Mouse (Mus musculus): ENCODE results near the gene Vwa5b2. TPM values are rescaled to one million over a fixed set of nuclear protein-coding genes. Genes with fewer than 3 reads are reported as not detected.
A peak's percentile ranks its signal among the peaks of the same experiment; 100 is the strongest.

The Vwa5b2 gene
- total and polyA plus RNA-seq, 2 experiments from 2014 or later, result 36.4 to 65.7 TPM

DNA sequence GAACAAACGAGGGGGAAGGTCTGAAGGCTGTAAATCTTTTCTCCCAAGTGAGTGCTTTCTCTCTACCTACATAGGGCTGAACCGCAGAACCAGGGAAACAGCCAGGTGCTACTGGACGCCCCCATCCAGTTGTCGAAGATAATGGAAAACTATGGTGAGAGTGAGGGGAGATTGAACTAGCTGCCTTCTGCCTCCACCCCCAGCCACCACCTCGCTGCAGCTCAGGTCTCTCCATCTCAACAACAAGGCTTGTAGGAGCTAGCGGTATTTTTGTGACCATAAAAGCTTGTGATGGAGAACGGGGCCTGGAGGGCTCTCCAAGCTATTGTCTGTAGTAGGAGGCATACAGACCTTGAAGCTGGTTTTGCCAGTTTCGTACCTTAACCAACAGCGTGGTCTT lies 40.1 kb upstream of the Vwa5b2 start:
- no peak overlapping the region for H3K27ac ChIP-seq (ENCODE audit: low read depth, low read length)
- H3K4me2 ChIP-seq (ENCODE audit: low read depth, low read length, poor library complexity, severe bottlenecking), result peak overlapping the region; percentile 93
- no peak for ATAC-seq (ENCODE audit: low FRiP score)
- H3K4me3 ChIP-seq (ENCODE audit: low read depth, low read length), result peak overlapping the region; percentile 72
- H3K36me3 ChIP-seq (ENCODE audit: insufficient read depth, low read length), result peaks cover 52% of the 10 kb centered on the region
- H3K9me3 ChIP-seq (ENCODE audit: low read length), result no peaks in the 10 kb centered on the region
- no peak for DNase-seq (ENCODE audit: low spot score)
- peaks cover 4% of the 10 kb centered on the region for H3K4me1 ChIP-seq (ENCODE audit: insufficient read depth, low read length)
- no peak for TF ChIP-seq CTCF (IDR thresholded peaks at IDR 0.05)
- H3K27me3 ChIP-seq (ENCODE audit: insufficient read depth, low read length), result no peaks in the 10 kb centered on the region
- 54% methylated on average over 9 of the region's 9 CpGs for WGBS
- peak overlapping the region; percentile 79 for H3K9ac ChIP-seq (replicated peaks; ENCODE audit: low read length, poor library complexity, severe bottlenecking)

DNA sequence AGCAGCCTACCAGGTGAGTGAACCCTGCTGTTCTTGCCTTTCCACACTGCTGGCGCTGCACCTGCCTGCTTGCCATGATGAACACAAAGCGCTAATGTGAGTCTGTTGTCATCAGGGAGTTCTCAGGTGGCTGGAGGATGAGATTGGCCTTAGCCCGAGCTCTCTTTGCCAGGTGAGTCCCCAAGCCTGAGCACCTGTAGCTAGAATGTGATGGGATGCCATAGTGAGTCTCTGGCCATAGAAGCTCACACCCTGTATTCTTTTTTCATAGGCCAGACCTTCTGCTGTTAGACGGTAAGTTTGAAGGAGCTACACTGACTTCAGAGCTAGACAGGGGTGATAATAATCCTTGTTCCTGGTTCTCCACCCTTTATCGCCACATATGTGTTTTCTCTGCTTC lies 37.6 kb upstream of the Vwa5b2 start:
- no peak overlapping the region for H3K4me3 ChIP-seq (ENCODE audit: low read depth, low read length)
- DNase-seq (ENCODE audit: low spot score) (no peak), ATAC-seq (ENCODE audit: low FRiP score) (no peak)
- H3K4me2 ChIP-seq (ENCODE audit: low read depth, low read length, poor library complexity, severe bottlenecking), result no peak overlapping the region
- no peaks in the 10 kb centered on the region for H3K27me3 ChIP-seq (ENCODE audit: insufficient read depth, low read length)
- H3K9me3 ChIP-seq (ENCODE audit: low read length), result no peaks in the 10 kb centered on the region
- peaks cover 4% of the 10 kb centered on the region for H3K4me1 ChIP-seq (ENCODE audit: insufficient read depth, low read length)
- peaks cover 50% of the 10 kb centered on the region for H3K36me3 ChIP-seq (ENCODE audit: insufficient read depth, low read length)
- H3K27ac ChIP-seq (ENCODE audit: low read depth, low read length), result no peak overlapping the region
- no peak overlapping the region for H3K9ac ChIP-seq (replicated peaks; ENCODE audit: low read length, poor library complexity, severe bottlenecking)
- 98% methylated on average over 5 of the region's 5 CpGs for WGBS
- TF ChIP-seq CTCF (IDR thresholded peaks at IDR 0.05), result no peak

DNA sequence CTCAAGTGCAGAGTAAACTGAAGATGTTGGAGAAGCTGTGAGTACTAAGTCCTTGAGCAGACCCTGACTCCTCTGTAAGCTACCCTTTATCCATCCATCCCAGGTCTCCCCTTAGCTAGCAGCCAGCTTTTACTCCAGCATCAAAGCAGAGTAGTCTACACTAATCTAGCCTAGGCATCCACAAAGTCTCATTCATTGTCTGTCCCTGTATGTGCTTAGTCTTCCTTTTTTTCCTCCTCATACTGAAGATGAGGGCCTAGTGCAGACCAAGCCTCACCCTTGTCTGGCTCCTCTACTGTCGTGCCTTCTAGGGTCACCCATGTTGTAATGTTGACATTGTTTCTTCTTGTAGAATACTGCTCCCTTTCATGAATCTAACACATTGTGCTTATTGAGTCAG lies 36.7 kb upstream of the Vwa5b2 start:
- TF ChIP-seq CTCF (IDR thresholded peaks at IDR 0.05), result no peak
- peaks cover 4% of the 10 kb centered on the region for H3K4me1 ChIP-seq (ENCODE audit: insufficient read depth, low read length)
- peaks cover 54% of the 10 kb centered on the region for H3K36me3 ChIP-seq (ENCODE audit: insufficient read depth, low read length)
- H3K9me3 ChIP-seq (ENCODE audit: low read length), result no peaks in the 10 kb centered on the region
- no peaks in the 10 kb centered on the region for H3K27me3 ChIP-seq (ENCODE audit: insufficient read depth, low read length)
- DNase-seq (ENCODE audit: low spot score) (no peak), ATAC-seq (ENCODE audit: low FRiP score) (no peak)
- no peak overlapping the region for H3K27ac ChIP-seq (ENCODE audit: low read depth, low read length)
- no peak overlapping the region for H3K4me3 ChIP-seq (ENCODE audit: low read depth, low read length)
- 95% methylated on average over 1 of the region's 1 CpGs for WGBS
- no peak overlapping the region for H3K4me2 ChIP-seq (ENCODE audit: low read depth, low read length, poor library complexity, severe bottlenecking)
- H3K9ac ChIP-seq (replicated peaks; ENCODE audit: low read length, poor library complexity, severe bottlenecking), result no peak overlapping the region

DNA sequence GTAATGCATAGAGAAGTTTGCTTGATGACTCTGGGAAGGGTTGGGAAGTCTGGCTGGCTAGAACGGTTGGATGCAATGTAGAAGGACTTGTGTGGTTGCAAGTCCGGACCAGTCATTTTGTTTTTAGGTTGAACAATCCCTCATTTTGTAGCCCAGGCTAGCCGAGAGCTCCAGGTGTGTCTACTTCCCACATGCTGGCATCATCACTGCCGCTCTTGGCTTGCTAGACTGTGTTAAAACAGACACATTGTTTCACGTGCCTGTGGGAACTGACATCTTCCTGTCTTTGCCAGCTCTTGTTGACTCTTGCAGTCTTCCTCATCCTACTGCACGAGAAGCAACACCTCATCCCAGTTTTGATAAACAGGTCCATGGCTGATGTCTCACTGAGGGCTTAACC lies 34.3 kb upstream of the Vwa5b2 start:
- Histone ChIP-seq H3K27ac (ENCODE audit: low read depth, low read length) (no peak overlapping the region), H3K9me3 (ENCODE audit: low read length) (no peaks in the 10 kb centered on the region), H3K4me3 (ENCODE audit: low read depth, low read length) (no peak overlapping the region), H3K4me2 (ENCODE audit: low read depth, low read length, poor library complexity, severe bottlenecking) (no peak overlapping the region), H3K36me3 (ENCODE audit: insufficient read depth, low read length) (peaks cover 73% of the 10 kb centered on the region), H3K9ac (replicated peaks; ENCODE audit: low read length, poor library complexity, severe bottlenecking) (no peak overlapping the region), H3K27me3 (ENCODE audit: insufficient read depth, low read length) (no peaks in the 10 kb centered on the region), H3K4me1 (ENCODE audit: insufficient read depth, low read length) (no peaks in the 10 kb centered on the region)
- DNase-seq (ENCODE audit: low spot score) (no peak), ATAC-seq (ENCODE audit: low FRiP score) (no peak)
- TF ChIP-seq CTCF (IDR thresholded peaks at IDR 0.05), result no peak
- WGBS, result 93% methylated on average over 6 of the region's 6 CpGs

DNA sequence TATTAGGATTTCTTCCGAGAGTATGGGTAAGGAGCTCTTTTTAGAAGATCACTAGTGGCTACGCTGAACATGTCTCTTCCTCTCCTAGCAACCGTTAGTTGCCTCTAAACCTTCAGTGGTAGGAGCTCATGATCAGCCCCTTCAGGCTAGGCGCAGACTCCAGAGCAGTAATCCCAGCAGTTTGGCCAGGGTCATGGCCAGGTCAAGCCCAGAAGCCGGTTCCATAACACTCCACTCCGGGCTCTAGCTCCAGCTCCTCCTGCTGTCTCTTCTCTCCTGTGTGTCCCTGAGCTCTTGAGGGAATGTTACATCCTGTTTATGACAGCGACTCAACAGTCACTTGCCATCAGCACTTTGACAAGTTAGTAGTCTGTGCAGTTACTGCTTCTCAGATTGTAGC lies 31.9 kb upstream of the Vwa5b2 start:
- Histone ChIP-seq H3K9me3 (ENCODE audit: low read length) (no peaks in the 10 kb centered on the region), H3K4me1 (ENCODE audit: insufficient read depth, low read length) (no peaks in the 10 kb centered on the region), H3K27ac (ENCODE audit: low read depth, low read length) (no peak overlapping the region), H3K4me3 (ENCODE audit: low read depth, low read length) (no peak overlapping the region), H3K36me3 (ENCODE audit: insufficient read depth, low read length) (peaks cover 72% of the 10 kb centered on the region), H3K4me2 (ENCODE audit: low read depth, low read length, poor library complexity, severe bottlenecking) (no peak overlapping the region), H3K9ac (replicated peaks; ENCODE audit: low read length, poor library complexity, severe bottlenecking) (no peak overlapping the region), H3K27me3 (ENCODE audit: insufficient read depth, low read length) (no peaks in the 10 kb centered on the region)
- ATAC-seq (ENCODE audit: low FRiP score) (no peak), DNase-seq (ENCODE audit: low spot score) (no peak)
- TF ChIP-seq CTCF (IDR thresholded peaks at IDR 0.05), result no peak
- 76% methylated on average over 7 of the region's 7 CpGs for WGBS

DNA sequence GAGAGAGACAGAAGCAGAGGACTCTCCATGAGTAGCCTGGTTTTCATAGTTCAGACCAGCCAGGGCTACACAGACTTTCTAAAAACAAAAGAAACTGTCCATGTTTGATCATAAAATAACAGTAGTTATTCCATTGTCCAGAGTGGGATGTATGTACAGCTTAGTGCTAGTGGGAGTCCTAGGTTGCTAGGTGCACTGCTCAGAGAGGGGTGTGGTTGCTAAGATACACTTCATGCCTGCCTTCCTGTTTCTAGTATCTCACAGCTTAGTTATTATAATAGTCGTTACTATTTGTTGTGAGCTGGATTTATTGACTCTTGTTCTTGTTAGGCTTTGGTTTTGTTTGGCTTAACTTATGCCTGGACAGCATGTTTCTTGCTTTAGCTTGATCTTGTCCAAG lies 24.2 kb upstream of the Vwa5b2 start:
- no peak overlapping the region for H3K4me2 ChIP-seq (ENCODE audit: low read depth, low read length, poor library complexity, severe bottlenecking)
- no peak overlapping the region for H3K9ac ChIP-seq (replicated peaks; ENCODE audit: low read length, poor library complexity, severe bottlenecking)
- WGBS, result 34% methylated on average over 1 of the region's 1 CpGs
- no peaks in the 10 kb centered on the region for H3K4me1 ChIP-seq (ENCODE audit: insufficient read depth, low read length)
- TF ChIP-seq CTCF (IDR thresholded peaks at IDR 0.05), result no peak
- H3K9me3 ChIP-seq (ENCODE audit: low read length), result no peaks in the 10 kb centered on the region
- H3K4me3 ChIP-seq (ENCODE audit: low read depth, low read length), result no peak overlapping the region
- no peak for DNase-seq (ENCODE audit: low spot score)
- ATAC-seq (ENCODE audit: low FRiP score), result no peak
- H3K27ac ChIP-seq (ENCODE audit: low read depth, low read length), result no peak overlapping the region
- peaks cover 19% of the 10 kb centered on the region for H3K36me3 ChIP-seq (ENCODE audit: insufficient read depth, low read length)
- no peaks in the 10 kb centered on the region for H3K27me3 ChIP-seq (ENCODE audit: insufficient read depth, low read length)
